Mouse (Mus musculus): ENCODE results near the gene Ranbp17. TPM values are rescaled to one million over a fixed set of nuclear protein-coding genes. Genes with fewer than 3 reads are reported as not detected.

Gene Ranbp17
- total and polyA plus RNA-seq, 3 experiments = 0.09 TPM; not detected in 2

DNA sequence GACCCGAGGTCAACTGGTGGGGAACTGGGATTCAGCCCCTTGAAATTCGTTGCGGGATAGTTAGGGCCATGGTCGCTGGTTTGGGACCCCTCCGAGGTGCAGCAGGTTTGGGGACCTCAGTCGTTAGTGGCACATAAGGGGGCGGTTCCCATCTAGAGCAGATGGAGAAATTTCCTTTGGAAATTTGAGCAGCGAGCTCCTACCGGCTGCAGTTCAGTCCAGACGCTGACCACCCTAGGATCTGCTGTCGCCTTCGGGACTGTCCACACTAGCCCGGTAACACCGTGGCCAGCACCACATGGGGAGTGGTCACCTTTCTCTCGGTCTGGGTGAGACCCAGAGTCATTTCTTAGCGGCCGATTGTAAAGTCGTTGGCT, 309.2 kb downstream of the Ranbp17 start:
- Histone ChIP-seq H3K4me2 (ENCODE audit: insufficient read depth, low read depth, poor library complexity, severe bottlenecking) (no peak overlapping the region), H3K79me2 (replicated peaks; ENCODE audit: control insufficient read depth, extremely low read depth, insufficient read depth, poor library complexity, severe bottlenecking) (no peaks in the 10 kb centered on the region), H3K4me3 (replicated peaks in 1 of 3; ENCODE audit: low read depth in 2 of 3, low read length in 2 of 3, poor library complexity in 1 of 3) (no peak overlapping the region), H3K9me3 (replicated peaks; ENCODE audit: low read length) (peaks cover 47% of the 10 kb centered on the region), H3K9ac (ENCODE audit: insufficient read depth, low read depth) (no peak overlapping the region), H3K27me3 (replicated peaks) (no peaks in the 10 kb centered on the region), H3K27ac (ENCODE audit: insufficient read depth, low read depth) (no peak overlapping the region), H3K36me3 (replicated peaks in 1 of 2; ENCODE audit: control insufficient read depth in 1 of 2, insufficient read depth in 1 of 2, low read length in 1 of 2) (no peaks in the 10 kb centered on the region), H3K4me1 (ENCODE audit: control insufficient read depth in 1 of 2, insufficient read depth in 2 of 2) (no peaks in the 10 kb centered on the region)
- in situ Hi-C loops (cut with MboI; ENCODE audit: low pct_ligation_motif_present, low pct_unique_long_range_greater_than_20kb, low sequenced_read_pairs) = no loop called here
- no peak for DNase-seq (ENCODE audit: extremely low read depth)
- TF ChIP-seq CHD2 (IDR thresholded peaks at IDR 0.05; ENCODE audit: low read length) (no peak), RAD21 (IDR thresholded peaks at IDR 0.05; ENCODE audit: low read depth, low read length) (no peak), BHLHE40 (IDR thresholded peaks at IDR 0.05; ENCODE audit: low read depth, low read length) (no peak)
- dilution Hi-C loops (cut with MboI; ENCODE audit: extremely low pct_ligation_motif_present, extremely low pct_unique_long_range_greater_than_20kb, low sequenced_read_pairs) = no loop called here

GRCm38 (mm10) chr11:33203383-33204328, 309.9 kb downstream of the Ranbp17 start, which contains the start of gene Tlx3:
Tlx3 (minus strand) TSS chr11:33203589.
- DNase-seq (ENCODE audit: extremely low read depth) = no peak
- H3K27me3 ChIP-seq (replicated peaks) = no peaks in the 10 kb centered on the region
- no peak within 1 kb of the TSS for H3K27ac ChIP-seq (ENCODE audit: insufficient read depth, low read depth)
- H3K36me3 ChIP-seq (replicated peaks in 1 of 2; ENCODE audit: control insufficient read depth in 1 of 2, insufficient read depth in 1 of 2, low read length in 1 of 2) = no peaks in the 10 kb centered on the region
- no peaks in the 10 kb centered on the region for H3K79me2 ChIP-seq (replicated peaks; ENCODE audit: control insufficient read depth, extremely low read depth, insufficient read depth, poor library complexity, severe bottlenecking)
- no peak within 1 kb of the TSS for H3K4me2 ChIP-seq (ENCODE audit: insufficient read depth, low read depth, poor library complexity, severe bottlenecking)
- peaks cover 50% of the 10 kb centered on the region for H3K9me3 ChIP-seq (replicated peaks; ENCODE audit: low read length)
- TF ChIP-seq MAFK (IDR thresholded peaks at IDR 0.05; ENCODE audit: insufficient replicate concordance, low read length) = no peak
- no peak for TF ChIP-seq TBP (conservative IDR thresholded peaks at IDR 0.05; ENCODE audit: low read depth, low read length)
- no peak for TF ChIP-seq RCOR1 (conservative IDR thresholded peaks at IDR 0.05; ENCODE audit: low read depth, low read length)
- no peak for TF ChIP-seq JUND (conservative IDR thresholded peaks at IDR 0.05; ENCODE audit: low read depth, low read length)
- TF ChIP-seq MXI1 (IDR thresholded peaks at IDR 0.05; ENCODE audit: low read depth, low read length) = no peak
- TF ChIP-seq MAX (IDR thresholded peaks at IDR 0.05; ENCODE audit: low read length) = no peak
- TF ChIP-seq ZNF384 (IDR thresholded peaks at IDR 0.05; ENCODE audit: low read depth, low read length) = no peak
- no peak for TF ChIP-seq CTCF (conservative IDR thresholded peaks at IDR 0.05 in 1 of 2, IDR thresholded peaks at IDR 0.05 in 1 of 2; ENCODE audit: low read depth in 2 of 2, low read length in 2 of 2)
- TF ChIP-seq USF2 (conservative IDR thresholded peaks at IDR 0.05; ENCODE audit: low read depth, low read length) = no peak
- TF ChIP-seq NELFE (IDR thresholded peaks at IDR 0.05; ENCODE audit: low read depth, low read length) = no peak
- TF ChIP-seq SMC3 (IDR thresholded peaks at IDR 0.05; ENCODE audit: low read depth, low read length) = no peak
- no peak for TF ChIP-seq ZMIZ1 (IDR thresholded peaks at IDR 0.05; ENCODE audit: low read depth, low read length)
- no peak for TF ChIP-seq ELF1 (IDR thresholded peaks at IDR 0.05; ENCODE audit: low read depth, low read length)
- no peak for TF ChIP-seq UBTF (IDR thresholded peaks at IDR 0.05; ENCODE audit: low read depth, low read length)
- no peak for TF ChIP-seq TCF12 (IDR thresholded peaks at IDR 0.05; ENCODE audit: low read depth, low read length)
- no peak for TF ChIP-seq EP300 (IDR thresholded peaks at IDR 0.05; ENCODE audit: low read length)
- dilution Hi-C loops (cut with MboI; ENCODE audit: extremely low pct_ligation_motif_present, extremely low pct_unique_long_range_greater_than_20kb, low sequenced_read_pairs) = no loop called here
- H3K4me1 ChIP-seq (ENCODE audit: control insufficient read depth in 1 of 2, insufficient read depth in 2 of 2) = no peaks in the 10 kb centered on the region
- H3K4me3 ChIP-seq (replicated peaks in 1 of 3; ENCODE audit: low read depth in 2 of 3, low read length in 2 of 3, poor library complexity in 1 of 3) = no peak within 1 kb of the TSS
- in situ Hi-C loops (cut with MboI; ENCODE audit: low pct_ligation_motif_present, low pct_unique_long_range_greater_than_20kb, low sequenced_read_pairs) = no loop called here
- no peak within 1 kb of the TSS for H3K9ac ChIP-seq (ENCODE audit: insufficient read depth, low read depth)
